Mouse (Mus musculus): ENCODE measurements around the gene Mettl8. TPM values are rescaled to one million over a fixed set of nuclear protein-coding genes. Genes with fewer than 3 reads are reported as not detected.

Gene Mettl8
- polyA plus RNA-seq, 1 experiment from 2014 or later: 16.4 TPM

DNA sequence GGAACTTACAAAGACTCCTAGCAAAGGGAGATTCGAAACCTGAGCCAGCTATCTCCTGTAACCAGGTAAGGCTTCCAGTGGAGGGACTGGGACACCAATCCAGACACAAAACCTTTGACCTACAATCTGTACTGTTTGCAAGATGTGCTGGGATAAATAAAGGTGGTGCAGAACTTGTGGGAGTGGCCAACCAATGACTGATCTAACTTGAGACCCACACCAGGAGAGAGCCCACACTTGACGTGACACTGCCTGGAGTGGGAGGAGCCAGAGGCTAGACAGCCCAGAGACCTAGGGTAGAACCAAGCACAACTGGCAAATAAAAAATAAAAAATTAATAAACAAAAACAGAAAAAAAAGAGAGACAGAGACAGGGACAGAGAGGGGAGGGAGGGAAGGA, 24.7 kb downstream of the Mettl8 start:
- Histone ChIP-seq H3K36me3 (ENCODE audit: poor library complexity, severe bottlenecking) (no peaks in the 10 kb centered on the region), H3K9ac (no peak overlapping the region), H3K4me2 (no peak overlapping the region), H3K27me3 (no peaks in the 10 kb centered on the region), H3K4me1 (peaks cover 39% of the 10 kb centered on the region), H3K9me3 (replicated peaks) (no peaks in the 10 kb centered on the region), H3K27ac (no peak overlapping the region), H3K4me3 (no peak overlapping the region)
- no peak for ATAC-seq
- WGBS: 80% methylated on average over 2 of the region's 2 CpGs

DNA sequence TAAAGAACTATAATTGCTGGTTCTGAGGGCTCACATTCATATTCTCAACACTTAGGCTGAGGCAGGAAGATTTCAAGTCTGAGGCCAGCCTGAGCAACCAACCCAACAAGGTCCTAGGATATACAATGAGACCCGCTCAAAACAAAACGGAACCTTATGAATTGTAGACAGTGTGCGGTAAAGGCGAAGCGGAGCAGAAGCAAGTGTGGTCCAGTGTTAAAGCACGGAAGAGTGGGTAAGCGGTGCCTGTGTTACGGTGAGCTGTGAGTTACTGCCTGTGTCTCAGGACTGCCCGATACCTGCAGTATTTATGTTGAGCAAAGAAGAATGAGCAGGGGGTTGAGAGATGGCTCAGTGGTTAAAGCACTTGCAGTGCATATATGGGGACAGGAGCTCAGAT, 27.8 kb downstream of the Mettl8 start:
- no peaks in the 10 kb centered on the region for H3K9me3 ChIP-seq (replicated peaks)
- WGBS: 97% methylated on average over 9 of the region's 9 CpGs

DNA sequence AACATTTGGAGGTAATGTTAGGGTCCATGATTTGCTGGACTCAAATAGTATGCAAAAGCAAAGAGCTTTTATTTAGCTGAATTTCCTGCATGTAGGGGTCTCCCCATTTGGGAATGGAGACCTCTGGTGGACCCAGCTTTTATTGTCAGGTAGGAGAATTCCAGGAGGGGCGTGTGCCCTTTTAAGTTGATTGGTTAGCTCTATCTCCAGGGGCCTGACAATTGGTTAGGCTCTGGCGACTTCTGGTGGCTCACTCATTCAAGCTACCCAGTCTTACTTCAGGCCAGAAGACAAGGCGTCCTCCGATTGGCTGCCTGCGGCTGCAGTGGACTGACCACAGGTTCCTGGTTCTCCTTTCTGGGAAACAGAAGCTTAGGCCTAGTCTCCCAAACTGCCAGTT, 28.6 kb downstream of the Mettl8 start:
- Histone ChIP-seq H3K9me3 (replicated peaks) (no peaks in the 10 kb centered on the region), H3K36me3 (ENCODE audit: poor library complexity, severe bottlenecking) (no peaks in the 10 kb centered on the region), H3K4me2 (no peak overlapping the region), H3K4me3 (no peak overlapping the region), H3K4me1 (peaks cover 12% of the 10 kb centered on the region), H3K9ac (no peak overlapping the region), H3K27me3 (no peaks in the 10 kb centered on the region), H3K27ac (no peak overlapping the region)
- 33% methylated on average over 5 of the region's 5 CpGs for WGBS
- ATAC-seq: no peak

More for the DNA sequence above, 27.8 kb downstream of the Mettl8 start:
- no peak overlapping the region for H3K27ac ChIP-seq
- H3K4me1 ChIP-seq: peaks cover 12% of the 10 kb centered on the region
- no peaks in the 10 kb centered on the region for H3K27me3 ChIP-seq
- no peak overlapping the region for H3K9ac ChIP-seq
- no peak overlapping the region for H3K4me3 ChIP-seq
- ATAC-seq: no peak
- H3K4me2 ChIP-seq: no peak overlapping the region
- H3K36me3 ChIP-seq (ENCODE audit: poor library complexity, severe bottlenecking): no peaks in the 10 kb centered on the region

- Histone ChIP-seq H3K4me2 (no peak overlapping the region), H3K36me3 (ENCODE audit: poor library complexity, severe bottlenecking) (no peaks in the 10 kb centered on the region), H3K4me1 (peaks cover 13% of the 10 kb centered on the region; the same call in 1 of the 2 replicates), H3K9me3 (replicated peaks) (no peaks in the 10 kb centered on the region), H3K27ac (no peak overlapping the region), H3K27me3 (no peaks in the 10 kb centered on the region), H3K9ac (no peak overlapping the region), H3K4me3 (no peak overlapping the region)
- WGBS: 47% methylated on average over 12 of the region's 12 CpGs
- ATAC-seq: no peak
Measured at GRCm38 (mm10) chr2:71025576-71026315, 29.6 kb downstream of the Mettl8 start.

DNA sequence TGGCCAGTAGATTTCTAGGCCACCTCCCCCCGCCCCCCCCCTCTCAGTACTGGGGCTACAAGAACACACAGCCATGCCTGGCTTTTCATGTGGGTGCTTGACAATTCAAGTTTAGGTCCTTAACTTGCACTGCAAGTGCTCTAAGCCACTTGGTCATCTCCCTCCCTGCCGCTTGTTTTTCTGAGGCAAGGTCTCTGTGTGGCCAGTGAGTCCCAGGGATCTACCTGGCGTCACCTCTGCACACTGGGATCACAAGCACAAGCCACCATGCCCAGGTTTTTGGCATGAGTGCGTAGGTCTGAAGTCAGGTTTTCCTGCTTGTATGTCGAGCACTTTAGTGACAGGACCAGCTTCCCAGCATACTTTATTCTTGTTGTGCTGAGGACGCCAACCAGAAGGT, 31.4 kb downstream of the Mettl8 start:
- no peaks in the 10 kb centered on the region for H3K9me3 ChIP-seq (replicated peaks)
- no peak overlapping the region for H3K4me2 ChIP-seq
- peaks cover 23% of the 10 kb centered on the region for H3K4me1 ChIP-seq
- 95% methylated on average over 6 of the region's 6 CpGs for WGBS
- H3K4me3 ChIP-seq: no peak overlapping the region
- H3K27me3 ChIP-seq: no peaks in the 10 kb centered on the region
- no peak overlapping the region for H3K27ac ChIP-seq
- H3K9ac ChIP-seq: no peak overlapping the region
- no peaks in the 10 kb centered on the region for H3K36me3 ChIP-seq (ENCODE audit: poor library complexity, severe bottlenecking)
- ATAC-seq: no peak

DNA sequence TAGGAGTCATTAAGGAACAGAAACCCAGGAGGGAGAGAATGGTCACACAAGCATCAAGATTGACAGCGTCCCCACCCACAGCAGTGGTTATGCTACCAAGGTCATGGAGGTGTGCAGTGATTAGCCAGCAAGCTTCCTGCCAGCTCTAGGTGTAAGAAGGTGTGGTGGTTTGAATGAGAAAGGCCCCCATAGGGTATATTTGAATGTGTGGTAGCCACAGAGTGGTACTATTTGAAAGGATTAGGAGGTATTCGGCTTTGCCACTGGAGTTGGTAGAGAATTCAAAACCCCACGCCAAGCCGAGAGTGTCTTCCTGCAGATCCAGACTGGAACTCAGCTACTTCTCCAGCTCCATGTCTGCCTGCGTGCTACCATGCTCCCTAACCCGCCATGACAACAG, 32.4 kb downstream of the Mettl8 start:
- H3K36me3 ChIP-seq (ENCODE audit: poor library complexity, severe bottlenecking): no peaks in the 10 kb centered on the region
- 92% methylated on average over 6 of the region's 6 CpGs for WGBS
- no peak overlapping the region for H3K4me2 ChIP-seq
- no peak overlapping the region for H3K9ac ChIP-seq
- H3K27ac ChIP-seq: no peak overlapping the region
- H3K9me3 ChIP-seq (replicated peaks): no peaks in the 10 kb centered on the region
- H3K27me3 ChIP-seq: no peaks in the 10 kb centered on the region
- peaks cover 23% of the 10 kb centered on the region for H3K4me1 ChIP-seq
- ATAC-seq: no peak
- no peak overlapping the region for H3K4me3 ChIP-seq

DNA sequence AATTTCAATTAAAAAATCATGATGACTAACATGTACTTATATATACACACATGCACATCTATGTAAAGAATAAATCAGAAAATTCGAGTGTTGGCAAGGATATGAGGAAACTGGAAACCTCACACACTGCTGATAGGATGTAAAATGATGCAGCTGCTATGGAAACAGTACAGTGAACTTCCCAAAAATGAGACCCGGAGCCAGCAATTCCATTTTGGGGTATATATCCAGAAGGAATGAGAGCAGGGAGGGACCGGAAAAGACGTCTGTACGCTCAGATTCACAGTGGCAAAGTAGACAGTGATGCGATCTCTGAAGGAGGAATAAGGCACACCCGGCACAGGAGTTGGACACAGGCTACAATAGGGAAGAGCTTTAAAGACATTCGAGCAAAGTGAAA, 34.7 kb downstream of the Mettl8 start:
- Histone ChIP-seq H3K27ac (no peak overlapping the region), H3K9me3 (replicated peaks) (no peaks in the 10 kb centered on the region)
- WGBS: 83% methylated on average over 8 of the region's 8 CpGs

DNA sequence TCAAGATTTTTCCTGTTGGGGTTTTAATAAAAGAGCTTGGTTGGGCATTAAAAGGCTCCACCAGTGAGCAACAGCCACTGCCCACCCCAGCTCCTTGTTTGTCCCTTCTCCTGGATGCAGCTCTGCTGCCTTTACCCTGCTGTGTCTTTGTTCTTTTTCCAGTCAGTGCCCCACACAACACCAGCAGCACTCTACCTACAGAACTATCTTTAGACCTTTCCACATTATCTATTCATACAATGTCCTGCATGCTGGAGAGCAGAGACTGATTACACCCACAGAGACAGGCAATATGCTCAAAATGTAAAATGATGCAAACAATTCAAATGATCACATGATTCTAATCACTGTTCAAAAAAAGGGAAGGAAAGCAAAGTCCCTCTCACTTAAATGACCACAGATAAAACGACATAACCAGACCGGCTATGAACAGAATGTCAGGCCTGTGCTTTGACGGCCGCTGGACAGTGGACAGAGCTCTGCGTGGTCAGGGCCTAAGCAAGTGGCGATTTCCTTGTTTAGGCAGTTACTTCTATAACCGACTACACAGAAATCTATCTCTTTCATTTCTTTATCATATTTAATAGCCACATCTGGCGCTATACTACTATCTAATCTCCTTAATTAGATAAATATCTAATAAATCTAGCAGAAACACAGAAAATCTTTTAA, 35.5 kb downstream of the Mettl8 start:
- H3K9me3 ChIP-seq (replicated peaks): no peaks in the 10 kb centered on the region
- H3K27ac ChIP-seq: peak overlapping the region; percentile 54
- no peak overlapping the region for H3K4me2 ChIP-seq
- H3K4me1 ChIP-seq: peaks cover 23% of the 10 kb centered on the region
- WGBS: 46% methylated on average over 8 of the region's 8 CpGs
- ATAC-seq: peak; percentile 72; the same call in 1 of the 2 replicates
- H3K27me3 ChIP-seq: no peaks in the 10 kb centered on the region
- H3K9ac ChIP-seq: no peak overlapping the region
- no peaks in the 10 kb centered on the region for H3K36me3 ChIP-seq (ENCODE audit: poor library complexity, severe bottlenecking)
- no peak overlapping the region for H3K4me3 ChIP-seq

More for the DNA sequence above, 34.7 kb downstream of the Mettl8 start:
- no peak overlapping the region for H3K4me2 ChIP-seq
- no peaks in the 10 kb centered on the region for H3K27me3 ChIP-seq
- H3K9ac ChIP-seq: no peak overlapping the region
- ATAC-seq: no peak
- H3K4me3 ChIP-seq: no peak overlapping the region
- H3K4me1 ChIP-seq: peaks cover 23% of the 10 kb centered on the region
- no peaks in the 10 kb centered on the region for H3K36me3 ChIP-seq (ENCODE audit: poor library complexity, severe bottlenecking)

- peak; percentile 73; the same call in 1 of the 2 replicates for ATAC-seq
- H3K4me1 ChIP-seq: peaks cover 23% of the 10 kb centered on the region
- H3K9ac ChIP-seq: no peak overlapping the region
- no peak overlapping the region for H3K4me3 ChIP-seq
- WGBS: 45% methylated on average over 9 of the region's 9 CpGs
- H3K36me3 ChIP-seq (ENCODE audit: poor library complexity, severe bottlenecking): no peaks in the 10 kb centered on the region
- H3K9me3 ChIP-seq (replicated peaks): no peaks in the 10 kb centered on the region
- peak overlapping the region; percentile 44; the same call in 1 of the 2 replicates for H3K27ac ChIP-seq
- H3K27me3 ChIP-seq: no peaks in the 10 kb centered on the region
- H3K4me2 ChIP-seq: no peak overlapping the region
Measured at GRCm38 (mm10) chr2:71019277-71019676, 36.1 kb downstream of the Mettl8 start.

DNA sequence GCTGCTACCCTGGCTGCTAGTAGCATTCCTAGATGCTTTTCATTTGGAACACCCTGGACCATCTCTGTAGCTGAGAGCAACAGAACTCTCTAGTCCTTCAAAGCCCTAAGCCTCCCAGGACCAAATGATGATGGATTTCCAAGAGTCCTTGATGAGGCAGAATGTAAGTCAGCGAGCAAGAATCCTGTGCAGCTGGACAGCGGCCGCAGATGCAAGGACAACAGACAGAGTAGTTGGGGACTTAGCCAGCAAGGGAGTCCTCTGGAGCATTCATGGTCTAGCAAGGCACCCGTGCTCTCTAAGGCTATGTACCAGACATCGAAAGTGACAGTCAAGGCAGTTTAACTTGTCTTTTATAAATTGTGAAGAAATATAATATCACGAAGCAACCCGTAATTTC, 41.9 kb downstream of the Mettl8 start:
- H3K9ac ChIP-seq: no peak overlapping the region
- 94% methylated on average over 7 of the region's 7 CpGs for WGBS

DNA sequence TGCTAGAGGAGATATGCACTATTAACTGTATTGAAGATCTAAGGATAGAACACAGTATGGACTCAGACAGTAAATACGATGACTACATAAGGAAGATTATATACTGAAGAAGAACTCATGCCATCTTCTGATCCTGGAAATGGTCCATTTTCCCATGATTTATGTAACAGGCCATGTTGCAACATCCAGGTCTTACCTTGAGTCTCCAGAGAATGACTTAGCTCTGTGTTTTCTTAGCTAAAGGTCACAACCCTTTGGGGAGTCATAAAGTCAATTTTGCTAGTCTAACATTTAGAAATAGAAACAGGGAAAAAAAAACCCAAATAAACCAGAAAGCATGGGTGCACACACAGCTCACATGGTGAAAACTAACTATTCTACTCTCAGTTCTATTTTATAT, 43.6 kb downstream of the Mettl8 start:
- no peaks in the 10 kb centered on the region for H3K27me3 ChIP-seq
- no peak overlapping the region for H3K27ac ChIP-seq
- no peak overlapping the region for H3K4me2 ChIP-seq
- no peaks in the 10 kb centered on the region for H3K9me3 ChIP-seq (replicated peaks)
- no peak for ATAC-seq
- H3K4me3 ChIP-seq: no peak overlapping the region
- H3K36me3 ChIP-seq (ENCODE audit: poor library complexity, severe bottlenecking): no peaks in the 10 kb centered on the region
- 94% methylated on average over 1 of the region's 1 CpGs for WGBS
- no peaks in the 10 kb centered on the region for H3K4me1 ChIP-seq
- H3K9ac ChIP-seq: no peak overlapping the region

More for the DNA sequence above, 41.9 kb downstream of the Mettl8 start:
- no peaks in the 10 kb centered on the region for H3K9me3 ChIP-seq (replicated peaks)
- H3K4me1 ChIP-seq: no peaks in the 10 kb centered on the region
- no peak overlapping the region for H3K4me2 ChIP-seq
- no peak for ATAC-seq
- no peak overlapping the region for H3K27ac ChIP-seq
- H3K4me3 ChIP-seq: no peak overlapping the region
- no peaks in the 10 kb centered on the region for H3K36me3 ChIP-seq (ENCODE audit: poor library complexity, severe bottlenecking)
- H3K27me3 ChIP-seq: no peaks in the 10 kb centered on the region

DNA sequence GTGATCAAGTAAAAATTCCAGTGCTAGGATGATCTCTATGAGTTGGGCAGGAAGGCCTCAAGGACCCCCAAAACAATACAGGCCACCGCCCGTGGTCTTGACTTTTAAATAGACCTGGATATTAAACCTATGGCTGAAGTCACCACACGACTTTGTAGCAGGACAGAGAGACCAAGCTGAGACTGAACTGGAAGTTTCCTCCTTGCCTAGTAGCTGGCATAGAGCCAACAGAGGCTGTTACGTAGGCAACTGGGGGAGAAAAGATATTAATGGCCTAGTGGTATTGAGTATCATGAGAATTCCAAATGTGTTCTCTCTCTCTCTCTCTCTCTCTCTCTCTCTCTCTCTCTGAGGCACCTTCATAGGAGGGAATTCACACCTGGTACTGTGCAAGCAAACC, 51.0 kb downstream of the Mettl8 start:
- no peak for ATAC-seq
- Histone ChIP-seq H3K4me3 (no peak overlapping the region), H3K4me1 (no peaks in the 10 kb centered on the region), H3K4me2 (no peak overlapping the region), H3K9ac (no peak overlapping the region), H3K27me3 (no peaks in the 10 kb centered on the region), H3K27ac (no peak overlapping the region), H3K9me3 (replicated peaks) (no peaks in the 10 kb centered on the region), H3K36me3 (ENCODE audit: poor library complexity, severe bottlenecking) (no peaks in the 10 kb centered on the region)
- WGBS: 73% methylated on average over 4 of the region's 4 CpGs

Measured in forebrain, embryonic 13.5 days (tissue).